Mouse (Mus musculus) gastrocnemius, postnatal 25 days (tissue): Measurements from ENCODE around the gene Kat6b. TPM values are rescaled to one million over a fixed set of nuclear protein-coding genes. Genes with fewer than 3 reads are reported as not detected.
A peak's percentile ranks its signal among the peaks of the same experiment; 100 is the strongest.
"Not testable (repeated sequence)": the region's sequence is repeated elsewhere in the genome, so short reads cannot be mapped to it uniquely, and the experiment has no call there.

Source experiments
- DNase-seq: peaks from one replicate; pipeline ENCODE4 v3.0.0; 2022
- total RNA-seq, 2 experiments: library from RNA; stranded (reverse); gene quantifications; 1 replicate in 1 of 2; 2 replicates in 1 of 2; pipeline ENCODE4 v1.2.3; 2021

The Kat6b gene
- total RNA-seq, 2 experiments from 2014 or later, result 18.4 to 18.5 TPM

DNA sequence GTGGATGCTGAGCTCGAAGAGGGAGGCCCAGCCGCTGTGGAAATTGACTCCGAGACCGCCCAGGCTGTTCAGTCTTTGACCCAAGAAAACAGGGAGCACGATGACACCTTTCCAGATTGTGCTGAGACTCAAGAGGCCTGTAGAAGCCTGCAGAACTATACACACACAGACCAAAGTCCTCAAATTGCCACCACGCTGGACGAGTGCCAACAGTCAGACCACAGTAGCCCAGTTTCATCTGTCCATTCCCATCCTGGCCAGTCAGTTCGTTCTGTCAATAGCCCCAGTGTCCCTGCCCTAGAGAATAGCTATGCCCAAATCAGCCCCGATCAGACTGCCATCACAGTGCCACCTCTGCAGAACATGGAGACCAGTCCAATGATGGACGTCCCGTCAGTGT, 188.0 kb downstream of the Kat6b start:
- DNase-seq, result no peak

- no peak for DNase-seq
Measured at GRCm38 (mm10) chr14:21669633-21670421, 188.6 kb downstream of the Kat6b start.

DNA sequence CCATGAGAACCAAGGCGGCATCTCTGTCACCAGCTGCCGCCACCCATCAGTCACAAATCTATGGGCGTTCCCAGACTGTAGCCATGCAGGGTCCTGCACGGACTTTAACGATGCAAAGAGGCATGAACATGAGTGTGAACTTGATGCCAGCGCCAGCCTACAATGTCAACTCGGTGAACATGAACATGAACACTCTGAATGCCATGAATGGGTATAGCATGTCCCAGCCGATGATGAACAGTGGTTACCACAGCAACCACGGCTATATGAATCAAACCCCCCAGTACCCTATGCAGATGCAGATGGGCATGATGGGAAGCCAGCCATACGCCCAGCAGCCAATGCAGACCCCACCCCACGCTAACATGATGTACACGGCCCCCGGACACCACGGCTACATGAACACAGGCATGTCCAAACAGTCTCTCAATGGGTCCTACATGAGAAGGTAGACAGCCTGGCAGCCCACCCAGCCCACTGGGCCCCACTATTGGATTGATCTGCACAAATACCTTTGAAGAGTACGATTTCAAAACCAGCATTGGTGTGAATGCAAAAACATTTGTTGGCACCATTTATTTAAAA, 189.3 kb downstream of the Kat6b start:
- not testable (repeated sequence) for DNase-seq

GRCm38 (mm10) chr14:21673100-21673499, 191.9 kb downstream of the Kat6b start:
- DNase-seq, result no peak

DNA sequence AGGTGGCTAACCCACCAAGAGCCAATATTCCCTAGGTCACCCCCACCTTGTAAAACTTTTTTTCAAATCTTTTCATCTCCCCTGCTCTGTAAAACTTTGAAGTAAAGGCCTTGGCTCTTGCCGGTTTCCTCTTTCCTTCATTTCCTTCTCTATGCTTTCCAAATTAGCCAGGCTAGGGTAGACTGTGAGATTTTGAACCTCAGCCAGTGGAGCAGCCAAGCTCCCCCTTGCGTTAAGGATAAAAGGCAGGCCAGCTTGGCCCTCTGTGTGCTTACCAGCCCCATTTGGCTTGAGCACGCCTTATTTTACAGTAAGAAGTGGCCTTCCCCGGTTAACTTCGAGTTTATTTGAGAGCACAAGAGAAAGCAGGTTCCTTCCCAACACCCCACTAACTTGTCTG, 193.2 kb downstream of the Kat6b start:
- no peak for DNase-seq

- no peak for DNase-seq
Measured at GRCm38 (mm10) chr14:21676223-21676622, 195.0 kb downstream of the Kat6b start.

DNA sequence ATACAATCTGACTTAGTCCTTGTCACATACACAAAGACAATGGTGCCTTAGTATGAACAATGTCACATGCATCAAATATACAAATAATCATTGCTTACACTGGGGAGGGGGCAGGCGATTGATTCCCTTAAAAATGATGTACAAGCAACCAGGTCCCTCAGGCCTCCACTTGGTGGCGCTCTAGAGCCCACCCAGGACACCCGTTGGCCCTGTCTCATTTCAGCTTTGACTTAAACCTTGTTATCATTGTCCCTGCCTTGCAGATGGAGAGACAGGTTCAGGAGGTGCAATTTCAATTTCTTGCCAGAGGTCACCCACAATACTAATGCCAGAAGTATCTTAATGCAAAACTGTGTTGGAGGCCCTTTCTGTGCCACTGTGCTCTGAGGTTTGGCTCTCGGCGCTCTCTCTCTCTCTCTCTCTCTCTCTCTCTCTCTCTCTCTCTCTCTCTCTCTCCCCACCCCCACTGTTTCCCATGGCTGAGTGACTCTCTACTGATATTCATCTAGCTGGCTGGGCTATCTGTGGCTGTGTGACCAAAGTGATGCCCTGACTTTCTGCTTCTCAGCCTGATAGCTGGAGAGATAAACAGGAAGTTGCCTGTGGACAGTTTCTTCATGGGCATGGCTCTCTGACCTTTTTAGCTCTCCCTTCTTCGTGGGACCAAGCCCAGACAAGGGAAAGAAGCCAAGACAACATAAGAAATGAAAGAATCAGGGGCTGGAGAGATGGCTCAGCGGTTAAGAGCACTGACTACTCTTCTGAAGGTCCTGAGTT, 197.5 kb downstream of the Kat6b start:
- no peak for DNase-seq

DNA sequence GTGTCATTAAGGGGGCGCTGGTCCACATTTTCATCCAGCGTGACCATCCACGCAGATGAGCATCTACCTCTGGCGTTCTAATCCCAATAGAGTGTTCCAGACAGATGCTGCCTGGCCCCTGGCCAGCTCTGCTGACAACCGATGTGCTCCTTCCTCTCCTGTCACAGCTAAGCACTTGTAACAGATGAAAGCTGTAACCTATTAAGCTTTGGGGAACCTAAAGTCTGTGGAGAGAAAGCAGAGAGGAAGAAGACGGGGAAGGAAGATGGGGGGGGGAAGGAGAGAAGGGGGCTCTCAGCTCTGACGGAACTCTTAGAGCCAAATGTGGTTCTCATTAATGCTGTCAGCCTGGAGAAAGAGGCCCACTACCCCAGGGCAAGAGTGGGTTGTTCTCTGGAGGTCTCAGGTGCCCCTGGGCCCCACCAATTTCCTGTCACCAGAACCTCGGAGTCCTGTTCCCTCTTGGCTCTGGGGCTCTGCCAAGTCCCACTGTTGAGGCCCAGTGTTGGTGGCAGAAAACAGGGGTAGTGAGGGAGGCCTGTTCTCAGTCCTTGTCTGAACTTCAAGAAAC, 198.5 kb downstream of the Kat6b start:
- DNase-seq, result no peak

- DNase-seq, result no peak
Measured at GRCm38 (mm10) chr14:21682681-21683129, 201.5 kb downstream of the Kat6b start.

DNA sequence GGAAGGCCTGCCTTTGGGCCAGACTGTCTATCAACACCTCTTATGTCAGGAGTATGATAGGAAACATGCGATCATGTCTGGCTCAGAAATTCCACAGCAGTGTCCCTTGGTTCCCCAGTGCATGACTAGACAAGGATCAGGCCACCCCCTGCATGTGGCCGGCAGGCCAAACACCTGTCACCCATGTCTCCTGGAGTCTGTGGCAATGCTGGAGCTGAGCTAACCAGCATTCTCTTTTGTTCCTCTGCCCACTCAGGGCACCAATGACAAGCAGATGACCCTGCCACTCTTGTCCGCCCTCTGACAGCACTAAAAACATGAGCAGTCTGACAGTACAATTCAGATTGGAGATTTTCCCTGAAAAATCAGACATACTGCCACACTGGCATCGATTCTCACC, 202.6 kb downstream of the Kat6b start:
- no peak for DNase-seq

- peak; percentile 74 for DNase-seq
Measured at GRCm38 (mm10) chr14:21685411-21686146, 204.3 kb downstream of the Kat6b start.

- peak; percentile 28 for DNase-seq
Measured at GRCm38 (mm10) chr14:21686376-21687279, 205.4 kb downstream of the Kat6b start.

GRCm38 (mm10) chr14:21691070-21691469, 209.8 kb downstream of the Kat6b start:
- DNase-seq, result no peak

GRCm38 (mm10) chr14:21695020-21695419, 213.8 kb downstream of the Kat6b start:
- DNase-seq, result no peak

- DNase-seq, result no peak
Measured at GRCm38 (mm10) chr14:21696186-21696830, 215.1 kb downstream of the Kat6b start.

DNA sequence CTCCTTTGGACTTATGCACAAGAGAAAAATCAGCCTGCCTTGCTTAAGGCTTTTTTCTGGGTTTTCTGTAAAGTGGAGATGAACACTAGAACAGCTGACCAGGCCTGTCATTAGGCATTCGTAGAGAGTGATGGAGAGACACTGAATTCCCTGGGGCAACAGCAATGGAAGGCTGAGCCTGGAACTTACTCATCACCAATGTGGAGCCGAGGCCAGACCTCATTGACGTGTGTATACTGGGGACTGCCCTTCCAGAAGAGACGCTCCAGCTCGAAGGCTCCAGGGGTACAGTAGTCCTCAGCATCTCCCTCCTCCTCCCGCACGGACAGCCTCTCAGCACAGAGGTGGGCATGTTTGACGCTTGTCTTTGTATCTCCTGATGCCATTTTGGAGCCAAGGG, 221.5 kb downstream of the Kat6b start:
- DNase-seq, result no peak

GRCm38 (mm10) chr14:21703255-21703654, 222.0 kb downstream of the Kat6b start:
- DNase-seq, result no peak

DNA sequence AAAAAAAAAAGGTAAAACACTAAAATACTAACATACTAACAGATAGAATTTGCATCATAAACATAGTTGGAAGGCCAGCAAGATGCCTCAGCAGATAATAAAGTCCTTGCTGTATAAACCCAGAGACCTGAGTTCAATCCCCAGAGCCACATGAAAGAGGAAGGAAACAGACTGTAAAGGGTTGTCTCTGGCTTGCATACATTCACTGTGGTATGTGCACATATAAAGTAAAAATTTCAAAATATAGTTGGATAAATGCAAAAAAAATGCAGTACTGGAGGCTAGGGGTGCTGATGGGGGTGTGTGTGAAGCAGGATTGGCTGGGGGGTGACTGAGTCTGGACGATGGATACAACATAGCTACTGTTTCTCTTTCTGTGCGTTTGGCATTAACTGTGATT, 224.2 kb downstream of the Kat6b start:
- DNase-seq, result no peak

- DNase-seq, result peak; percentile 55
Measured at GRCm38 (mm10) chr14:21706759-21707571, 225.7 kb downstream of the Kat6b start.
